Comparison of ENCODE assay signal across 17 mouse cellular contexts in genomic region chr2:84523103-84523865, GRCm38 (mm10). TPM values are rescaled to one million over a fixed set of nuclear protein-coding genes. Genes with fewer than 3 reads are reported as not detected.
DNase-seq lines count a peak whose midpoint lies in the region; ATAC-seq and TF ChIP-seq lines count a peak whose summit lies in the region.
"Had no signal": no experiment of that assay in that cellular context is flagged by ENCODE, and none has a peak within 500 bp of the region (broad histone marks: within the 10 kb centered on the region; RNA-seq: fewer than 3 reads in every experiment).

No protein-coding gene starts in this region.

- H3K27ac ChIP-seq in kidney, embryonic 16.5 days (ENCODE audit: low read length): peak overlapping the region; percentile 62
- H3K27ac ChIP-seq in kidney, adult 2 months (ENCODE audit: insufficient read depth, low read depth, low read length): no peak overlapping the region
- H3K27ac ChIP-seq in ES-Bruce4 (ENCODE audit: insufficient read depth, low read length) (peak overlapping the region; percentile 25; the same call in 1 of the 2 replicates), macrophage (peak overlapping the region; percentile 78)
- H3K27ac ChIP-seq: hindbrain, embryonic 12.5 days; midbrain, embryonic 10.5 days; neural tube, embryonic 12.5 days had no signal

- no peak overlapping the region for H3K4me3 ChIP-seq in kidney, embryonic 16.5 days (ENCODE audit: low read length)
- H3K4me3 ChIP-seq in kidney, adult 2 months (ENCODE audit: insufficient read depth, low read depth, low read length): no peak overlapping the region
- H3K4me3 ChIP-seq in ES-Bruce4 (ENCODE audit: low read depth, low read length): no peak overlapping the region
- H3K4me3 ChIP-seq in macrophage (ENCODE audit: inconsistent target): no peak overlapping the region
- H3K4me3 ChIP-seq: hindbrain, embryonic 12.5 days; intestine, embryonic 15.5 days; midbrain, embryonic 10.5 days; neural tube, embryonic 12.5 days had no signal

- H3K4me2 ChIP-seq in kidney, embryonic 16.5 days (replicated peaks; ENCODE audit: low read depth, low read length): no peak overlapping the region
- H3K4me2 ChIP-seq: hindbrain, embryonic 12.5 days; intestine, embryonic 15.5 days; neural tube, embryonic 12.5 days had no signal

- WGBS in kidney, embryonic 16.5 days: 41% methylated on average over 6 of the region's 6 CpGs
- WGBS in kidney, adult 2 months: 45% methylated on average over 6 of the region's 6 CpGs
- 45% methylated on average over 6 of the region's 6 CpGs for WGBS in macrophage (ENCODE audit: missing documents)

- no peak for ATAC-seq in kidney, embryonic 16.5 days (ENCODE audit: low FRiP score, low TSS enrichment)
- ATAC-seq: intestine, embryonic 15.5 days had no signal

- H3K4me1 ChIP-seq in kidney, embryonic 16.5 days (ENCODE audit: insufficient read depth, low read length): peaks cover 9% of the 10 kb centered on the region; the same call in 1 of the 2 replicates
- no peaks in the 10 kb centered on the region for H3K4me1 ChIP-seq in kidney, adult 2 months (ENCODE audit: control insufficient read depth, insufficient read depth, low read length)
- peaks cover 5% of the 10 kb centered on the region for H3K4me1 ChIP-seq in ES-Bruce4 (ENCODE audit: control insufficient read depth, insufficient read depth, low read length)
- H3K4me1 ChIP-seq: hindbrain, embryonic 12.5 days; neural tube, embryonic 12.5 days had no signal

- no peak for DNase-seq in kidney, adult 2 months
- peak; percentile 49 for DNase-seq in adrenal gland, adult 8-10 months
- no peak for DNase-seq in gastrocnemius, adult 8-10 months (ENCODE audit: low spot score in 2 of 2)
- DNase-seq in yolk sac, embryonic 10.5 days (ENCODE audit: low spot score): no peak
- DNase-seq: cerebellum, adult 9-11 months; embryo, embryonic 11 days; gastrocnemius, postnatal 14 days; kidney, postnatal 25 days; lung, postnatal 14 days; right cerebral cortex, postnatal 14 days had no signal

- no peaks in the 10 kb centered on the region for H3K9me3 ChIP-seq in kidney, embryonic 16.5 days (ENCODE audit: low read length)
- H3K9me3 ChIP-seq in ES-Bruce4 (replicated peaks; ENCODE audit: control insufficient read depth, insufficient read depth, low read length, poor library complexity, severe bottlenecking): no peaks in the 10 kb centered on the region
- H3K9me3 ChIP-seq: hindbrain, embryonic 12.5 days; intestine, embryonic 15.5 days; midbrain, embryonic 10.5 days; neural tube, embryonic 12.5 days had no signal

- TF ChIP-seq POLR2A in kidney, adult 2 months (IDR thresholded peaks at IDR 0.05; ENCODE audit: low read depth, low read length): no peak
- TF ChIP-seq POLR2A in ES-Bruce4 (IDR thresholded peaks at IDR 0.05; ENCODE audit: insufficient read depth, low read length): no peak

- TF ChIP-seq CTCF in kidney, adult 2 months (conservative IDR thresholded peaks at IDR 0.05; ENCODE audit: insufficient read depth, insufficient read length, low read depth, low read length): no peak
- TF ChIP-seq CTCF in ES-Bruce4 (IDR thresholded peaks at IDR 0.05; ENCODE audit: low read depth, low read length): no peak

- peaks cover 56% of the 10 kb centered on the region; the same call in 1 of the 2 replicates for H3K79me2 ChIP-seq in macrophage (ENCODE audit: inconsistent target)

- TF ChIP-seq EP300 in ES-Bruce4 (IDR thresholded peaks at IDR 0.05; ENCODE audit: insufficient read depth, low read depth, low read length): 0 out of 2 replicates have a peak, but pooled peaks have one; percentile 19

- H3K36me3 ChIP-seq in kidney, embryonic 16.5 days (ENCODE audit: insufficient read depth, low read length): no peaks in the 10 kb centered on the region
- no peaks in the 10 kb centered on the region for H3K36me3 ChIP-seq in kidney, adult 2 months (ENCODE audit: control insufficient read depth, insufficient read depth, low read length)
- H3K36me3 ChIP-seq in ES-Bruce4 (ENCODE audit: control insufficient read depth, insufficient read depth, low read length, poor library complexity, severe bottlenecking) (no peaks in the 10 kb centered on the region), macrophage (ENCODE audit: inconsistent target) (peaks cover 9% of the 10 kb centered on the region; the same call in 1 of the 2 replicates)
- H3K36me3 ChIP-seq: hindbrain, embryonic 12.5 days; intestine, embryonic 15.5 days; midbrain, embryonic 10.5 days; neural tube, embryonic 12.5 days had no signal

- H3K27me3 ChIP-seq in kidney, embryonic 16.5 days (ENCODE audit: insufficient read depth, low read length): no peaks in the 10 kb centered on the region
- H3K27me3 ChIP-seq in kidney, adult 2 months (replicated peaks; ENCODE audit: control insufficient read depth, insufficient read depth, low read length): no peaks in the 10 kb centered on the region
- H3K27me3 ChIP-seq in ES-Bruce4 (ENCODE audit: control insufficient read depth, insufficient read depth, low read length, poor library complexity, severe bottlenecking): no peaks in the 10 kb centered on the region; the same call in 1 of the 2 replicates
- H3K27me3 ChIP-seq: hindbrain, embryonic 12.5 days; intestine, embryonic 15.5 days; neural tube, embryonic 12.5 days had no signal

- no peak overlapping the region for H3K9ac ChIP-seq in kidney, embryonic 16.5 days (replicated peaks; ENCODE audit: low read length)
- H3K9ac ChIP-seq in ES-Bruce4 (ENCODE audit: low read depth, poor library complexity, severe bottlenecking): no peak overlapping the region
- H3K9ac ChIP-seq: hindbrain, embryonic 12.5 days; intestine, embryonic 15.5 days; neural tube, embryonic 12.5 days had no signal

RNA-seq across cellular contexts. Expression of gene Tfpi, which starts 46.7 kb away (rescaled TPM):
- 37.2 and 40.2 TPM in 2 replicates for polyA plus RNA-seq in kidney, embryonic 16.5 days (2015; fragmentation: Nextera tagmentation; extraction: Ambion mirVana)
- polyA plus RNA-seq in kidney, adult 2 months (2012; rRNA removed): 4.4 and 6.9 TPM in 2 replicates
- polyA plus RNA-seq in ES-Bruce4 (2011; ENCODE audit: insufficient read depth, insufficient read length, low read depth, missing spikeins) (83.3 and 88.5 TPM in 2 replicates), macrophage (2018) (22.0 to 44.0 TPM (median 22.4 TPM) in 3 replicates)
- total RNA-seq in adrenal gland, adult 8-10 months (2022): 10 to 100 TPM; 49.3 to 79.9 (median 60.1) TPM
- 10 to 100 TPM in 21 of 26 experiments, 1 to 10 TPM in 5; 5.7 to 25.7 (median 18.0) TPM for total RNA-seq in macrophage (2018; cell fraction: chromatin; rRNA removed)
- 10 to 100 TPM; 10.6 to 26.2 (median 17.2) TPM for total RNA-seq in macrophage (2018; cell fraction: cytosol; rRNA removed)
- total RNA-seq in macrophage (2018; cell fraction: nucleus; rRNA removed): 10 to 100 TPM in 25 of 26 experiments, 1 to 10 TPM in 1; 7.3 to 40.9 (median 21.0) TPM
- total RNA-seq in gastrocnemius, adult 8-10 months (2022): 1 to 10 TPM; 1.7 to 3.3 (median 2.2) TPM
